Mouse (Mus musculus) neural tube, embryonic 10.5 days (tissue): ENCODE measurements at regions not wholly inside any gene's neighbourhood (a gene's known extent, or its start where the extent isn't known, plus 50 kb on each side); places are given as distances from the start of the nearest gene placed in this dataset.

ENCODE experiments used
- DNase-seq: peaks from one replicate; pipeline ENCODE4 v3.0.0-alpha.2; 2017; ENCODE audit warnings: low spot score; ENCODE audit errors: extremely low spot score

DNA sequence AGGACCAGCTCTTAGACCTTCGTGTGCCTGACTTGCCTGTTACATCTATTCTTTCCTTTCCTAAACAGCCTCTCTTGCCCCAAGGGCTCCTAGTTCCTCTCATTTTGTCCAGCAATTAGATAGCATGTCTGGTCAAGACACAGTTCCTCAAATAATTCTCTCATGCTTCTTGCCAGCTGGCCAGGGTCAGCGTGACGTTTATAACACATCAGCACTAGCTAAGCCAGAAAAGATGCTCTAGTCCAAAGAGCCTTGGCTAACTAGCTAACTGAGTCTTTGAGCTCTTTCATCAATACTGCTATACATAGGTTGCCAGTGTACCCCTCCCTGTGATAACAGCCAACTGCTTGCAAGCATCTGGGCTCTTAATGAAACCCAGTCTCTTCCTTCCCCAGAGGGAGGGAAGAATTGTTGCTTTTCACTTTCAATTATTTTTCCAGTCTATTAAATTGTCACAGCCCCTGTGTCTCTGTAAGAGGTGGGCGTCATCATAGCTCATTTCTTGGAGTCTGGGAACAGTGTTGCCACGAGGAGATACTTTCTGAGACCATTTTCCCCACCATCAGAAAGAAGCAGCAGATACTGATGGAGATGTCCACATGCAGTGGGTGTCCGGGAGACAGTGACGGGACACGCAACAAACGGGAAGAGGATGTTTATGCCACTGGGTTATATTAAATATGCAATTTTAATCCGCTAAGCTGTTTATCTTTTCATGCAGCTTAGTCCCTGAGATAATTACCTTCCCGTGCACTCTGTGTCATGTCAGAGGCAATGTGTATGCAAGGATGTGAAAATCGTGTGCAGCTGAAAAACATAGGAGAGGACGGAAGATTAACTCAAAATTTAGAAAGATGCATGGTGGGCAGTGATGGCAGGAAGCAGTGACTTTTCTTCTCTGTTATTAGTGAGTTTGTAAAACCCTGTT, 250.1 kb upstream of the Nmur2 start:
- DNase-seq: no peak

DNA sequence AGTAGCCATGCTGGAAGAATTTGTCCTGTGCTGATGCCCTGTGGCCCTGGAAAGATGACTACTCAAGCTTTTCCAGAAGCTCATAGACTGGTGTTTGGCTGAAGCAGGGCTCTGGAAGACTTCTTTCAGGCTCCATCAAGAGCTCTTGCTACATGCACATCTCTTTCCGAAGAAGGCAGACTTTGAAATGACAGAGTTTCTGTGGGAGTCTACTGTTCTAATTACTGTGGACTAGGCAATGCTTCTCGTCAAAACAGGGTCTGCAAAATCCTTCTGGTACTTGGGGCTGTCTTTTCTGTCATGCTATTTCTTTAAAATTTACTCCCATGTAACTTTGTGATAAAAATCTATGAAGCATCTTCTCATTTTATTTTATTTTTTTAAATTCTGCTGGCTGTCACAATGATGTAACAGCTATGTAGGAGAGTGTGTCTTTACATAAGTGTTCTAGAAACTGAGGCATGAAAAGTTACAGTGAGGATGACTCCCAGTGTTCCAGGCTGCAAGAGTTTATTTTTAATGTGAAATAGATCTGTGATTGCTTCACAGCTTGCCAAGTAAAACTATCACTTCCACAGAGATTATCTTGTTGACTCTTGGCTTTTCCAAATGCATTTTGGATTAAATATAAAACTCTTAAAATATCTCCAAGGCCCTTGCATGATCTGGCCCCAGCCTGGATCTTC, 244.9 kb upstream of the Nmur2 start:
- DNase-seq: no peak

DNA sequence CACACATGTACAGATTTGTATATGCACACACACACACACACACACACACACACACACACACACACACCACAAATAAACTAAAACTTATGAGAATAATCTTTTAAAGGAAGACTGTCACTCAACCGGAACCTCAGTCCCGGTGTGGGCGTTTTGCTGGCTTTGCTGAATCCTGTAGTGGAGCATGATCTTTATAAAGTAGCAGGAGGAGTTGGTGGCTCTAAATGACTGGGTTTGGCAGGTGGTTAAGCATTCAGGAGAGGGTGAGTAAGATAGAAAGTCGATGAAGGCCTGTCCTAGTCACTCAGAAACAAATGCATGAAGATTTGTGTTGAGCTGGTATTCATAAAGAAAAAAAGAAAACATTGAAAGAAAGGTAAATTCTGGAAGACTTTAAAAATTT, 240.4 kb upstream of the Nmur2 start:
- no peak for DNase-seq

DNA sequence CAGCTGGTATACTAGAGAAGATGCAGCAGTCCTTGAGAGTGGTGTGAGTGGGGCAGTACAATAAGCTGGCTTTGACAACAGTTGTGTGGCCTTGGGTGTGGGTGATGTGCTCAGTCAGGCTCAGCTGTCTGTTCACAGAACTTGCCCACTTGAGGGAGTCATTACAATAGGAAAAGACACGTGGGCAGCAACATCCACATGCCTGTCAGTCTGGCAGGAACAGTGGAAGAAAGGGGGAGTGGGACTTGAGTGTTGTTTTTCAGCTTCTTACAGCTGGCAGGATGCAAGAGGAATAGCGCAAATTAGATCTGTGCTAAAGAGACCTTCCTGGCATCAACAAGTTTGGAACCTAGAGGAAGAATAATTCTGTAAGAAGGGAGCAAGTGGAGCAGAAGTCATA, 239.4 kb upstream of the Nmur2 start:
- no peak for DNase-seq

DNA sequence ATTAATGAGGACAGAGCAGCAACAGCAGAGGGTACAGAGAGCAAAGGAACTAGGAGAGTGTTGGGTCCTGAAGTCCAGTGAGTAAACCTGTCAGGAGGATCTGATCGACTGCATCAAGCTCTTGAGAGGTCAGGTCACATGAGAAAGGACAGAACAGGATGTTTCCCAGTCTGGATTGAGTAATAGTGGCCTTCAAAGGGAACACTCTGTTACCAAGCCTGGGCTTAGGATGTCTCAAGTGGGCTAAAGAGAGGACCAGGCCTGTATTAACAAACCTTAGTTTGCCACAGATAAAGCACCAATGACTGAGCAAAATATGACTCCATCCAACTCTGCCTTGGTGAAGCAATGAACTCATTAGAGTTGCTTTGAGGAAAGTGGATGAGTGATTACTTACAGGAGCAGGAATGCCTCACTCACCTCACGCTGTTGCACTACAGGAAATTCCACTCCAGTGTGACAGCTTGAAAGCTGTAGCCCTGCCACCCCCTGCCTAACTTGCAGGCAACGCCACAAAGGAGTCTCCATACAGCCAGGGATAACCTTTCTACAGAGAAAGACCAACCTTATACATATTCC, 229.2 kb upstream of the Nmur2 start:
- no peak for DNase-seq

DNA sequence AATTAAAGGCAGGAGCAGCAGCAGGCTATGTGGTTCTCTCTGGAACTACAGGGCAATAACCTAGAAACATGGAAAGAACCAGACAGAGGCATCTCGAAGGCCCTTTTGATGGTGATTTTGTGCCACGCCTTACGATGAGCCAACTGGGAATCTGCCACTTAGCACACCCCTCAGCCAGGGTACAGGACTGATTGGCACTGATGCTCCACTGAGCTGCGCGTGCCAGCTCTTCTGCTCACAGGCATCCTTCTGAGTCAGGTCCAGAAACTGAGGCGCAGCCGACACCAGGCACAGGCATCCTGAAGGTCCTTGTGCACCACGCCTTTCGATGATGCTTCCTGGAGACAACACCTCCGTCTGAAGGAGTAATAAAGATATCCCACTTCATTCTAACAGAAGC, 221.9 kb upstream of the Nmur2 start:
- DNase-seq: no peak

DNA sequence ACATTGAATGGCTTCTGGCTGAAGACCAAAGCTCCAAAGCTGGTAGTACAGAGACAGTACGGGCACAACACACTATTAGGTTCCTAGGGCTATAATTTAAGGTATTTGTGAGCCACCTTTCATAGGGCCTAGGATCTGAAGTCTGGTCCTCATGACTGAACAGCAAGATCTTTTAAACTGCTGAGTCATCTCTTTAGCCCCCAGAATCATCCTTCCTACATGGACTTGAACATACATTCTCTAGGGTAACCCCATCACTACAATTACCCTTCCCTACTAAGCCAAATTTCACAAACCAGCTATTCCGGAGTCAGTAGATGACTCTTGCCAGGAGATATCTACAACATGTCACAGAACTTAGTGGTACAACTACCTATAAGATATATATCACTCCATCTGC, 215.5 kb upstream of the Nmur2 start:
- no peak for DNase-seq

DNA sequence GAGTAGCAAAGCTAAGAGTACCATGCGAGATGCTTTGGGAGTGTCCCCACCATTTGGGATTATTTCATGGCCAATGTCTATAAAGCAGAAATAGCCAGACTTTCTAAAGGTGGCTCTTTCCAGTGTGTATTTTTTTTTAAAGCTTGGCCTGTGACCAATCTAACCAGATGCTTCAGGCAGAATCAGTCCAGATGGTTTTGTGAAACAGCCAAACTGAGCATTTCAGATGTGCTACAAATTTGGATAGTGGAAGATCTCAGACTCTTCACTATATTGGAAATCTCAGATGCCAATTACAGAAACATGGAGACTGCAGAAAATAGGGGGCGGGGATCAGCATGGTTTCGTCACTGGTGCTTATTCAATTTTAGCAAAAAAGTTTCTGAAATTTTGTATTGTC, 213.6 kb upstream of the Nmur2 start:
- no peak for DNase-seq

DNA sequence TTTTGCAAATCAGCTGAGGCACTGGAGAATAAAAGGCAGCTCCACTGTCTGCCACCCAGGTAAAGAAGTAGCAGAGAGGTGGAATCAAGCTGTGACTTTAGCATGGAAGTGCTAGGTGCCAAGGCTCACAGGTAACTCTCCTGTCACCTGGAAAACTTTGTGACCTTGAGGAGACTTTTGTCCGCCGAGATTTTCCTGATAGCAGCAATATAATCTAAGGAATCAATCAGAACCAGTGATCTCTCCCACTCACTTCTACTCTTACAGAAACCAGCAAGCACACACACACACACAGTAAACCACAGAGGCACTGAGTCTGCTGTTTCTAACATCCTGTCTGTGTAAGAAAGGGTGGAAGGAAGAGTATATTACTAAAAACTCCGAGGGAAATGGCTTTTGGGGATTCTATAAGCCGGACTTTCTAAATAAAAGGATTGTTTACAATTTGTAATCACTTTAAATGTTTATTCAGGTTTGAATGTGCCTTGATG, 206.6 kb upstream of the Nmur2 start:
- DNase-seq: no peak

DNA sequence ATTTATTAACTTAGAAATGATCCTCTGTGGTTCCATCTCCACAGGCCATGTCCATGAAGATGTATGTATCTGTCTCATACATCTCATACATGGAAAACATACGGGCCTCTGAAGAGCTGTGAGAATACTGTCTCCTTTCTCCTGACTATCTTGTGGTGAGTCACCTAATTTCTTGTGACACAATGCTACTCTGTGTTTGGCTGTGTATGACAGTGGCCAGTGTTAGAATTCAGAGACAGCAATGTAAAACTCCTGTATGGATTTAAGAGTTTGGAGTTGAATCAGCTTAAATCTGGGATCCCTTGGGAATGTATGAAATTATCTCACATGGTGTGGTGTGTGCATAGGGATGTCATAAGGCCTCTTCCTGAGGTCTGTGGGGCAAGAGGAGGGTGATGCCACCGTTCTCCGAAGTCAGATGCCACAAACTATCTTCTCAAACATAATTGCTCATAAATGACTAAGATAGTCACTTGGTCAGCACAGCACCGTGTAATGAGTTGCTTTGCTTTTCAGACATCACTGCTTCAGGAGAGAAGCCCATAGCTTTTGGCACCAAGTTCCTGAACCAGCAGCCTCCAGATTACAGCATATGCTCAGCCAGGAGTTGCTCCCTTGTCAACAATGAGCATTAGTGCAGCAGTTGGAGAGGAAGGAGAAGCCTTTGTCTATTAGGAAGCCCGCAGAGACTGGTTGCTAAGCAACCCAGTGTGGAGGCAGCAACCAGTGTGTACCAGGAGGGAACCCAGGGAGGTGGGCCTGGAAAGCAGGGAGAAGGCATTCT, 205.9 kb upstream of the Nmur2 start:
- DNase-seq: peak; percentile 53

DNA sequence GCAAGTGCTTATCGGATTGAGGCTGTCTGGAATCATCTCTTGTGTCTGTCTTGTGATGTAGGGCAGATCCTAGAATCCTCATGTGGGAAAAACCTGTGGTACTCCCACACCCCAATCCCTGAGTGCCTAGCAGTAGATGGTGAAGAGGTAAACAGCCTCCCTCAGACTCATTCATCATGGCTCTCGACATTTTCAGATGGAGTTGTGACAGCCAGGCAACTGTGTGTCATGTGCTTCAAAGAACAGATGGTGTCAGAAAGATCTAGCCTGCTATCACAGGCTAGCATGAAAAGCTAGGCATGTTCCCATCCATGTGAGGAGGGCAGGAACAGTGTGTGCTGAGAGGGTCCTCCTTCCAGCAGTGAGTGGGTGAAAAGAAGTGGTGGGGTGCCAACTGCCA, 204.1 kb upstream of the Nmur2 start:
- DNase-seq: no peak

DNA sequence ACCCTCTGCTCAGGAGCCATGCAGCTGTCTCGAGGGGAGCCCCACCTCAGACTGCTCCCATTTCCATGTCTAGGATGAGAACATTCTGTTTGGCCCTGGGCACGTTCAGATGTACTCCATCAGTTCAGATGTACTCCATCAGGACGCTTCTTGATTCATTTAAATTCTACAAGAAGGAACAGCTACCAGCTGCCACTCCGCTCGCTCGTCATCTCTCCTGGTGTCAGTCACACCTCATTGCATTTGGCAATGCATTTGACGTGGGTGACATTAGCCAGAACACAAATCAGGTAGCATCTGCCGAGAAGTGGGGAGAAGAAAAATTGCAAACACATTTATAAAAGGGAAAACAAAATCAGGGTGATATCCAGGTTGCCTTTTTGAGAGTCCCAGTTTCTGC, 202.6 kb upstream of the Nmur2 start:
- no peak for DNase-seq

DNA sequence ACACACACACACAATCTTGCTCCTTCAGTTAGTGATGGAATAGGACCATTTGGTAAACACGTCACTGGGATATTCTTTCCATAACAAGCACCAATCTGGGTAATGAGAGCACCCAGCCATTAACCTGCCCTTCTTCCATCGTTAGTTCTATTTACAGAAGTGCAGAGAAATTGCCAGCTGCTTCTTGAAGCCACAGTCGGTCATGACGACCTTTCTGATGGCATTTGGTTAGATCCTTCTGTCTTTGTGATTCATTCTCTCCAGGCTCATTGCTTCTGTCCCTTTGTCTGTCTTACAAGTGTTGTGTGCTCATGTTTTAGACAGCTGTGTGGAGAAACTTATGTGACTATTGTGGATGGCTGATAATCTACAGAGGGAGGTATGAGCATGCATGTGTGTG, 197.9 kb upstream of the Nmur2 start:
- no peak for DNase-seq

DNA sequence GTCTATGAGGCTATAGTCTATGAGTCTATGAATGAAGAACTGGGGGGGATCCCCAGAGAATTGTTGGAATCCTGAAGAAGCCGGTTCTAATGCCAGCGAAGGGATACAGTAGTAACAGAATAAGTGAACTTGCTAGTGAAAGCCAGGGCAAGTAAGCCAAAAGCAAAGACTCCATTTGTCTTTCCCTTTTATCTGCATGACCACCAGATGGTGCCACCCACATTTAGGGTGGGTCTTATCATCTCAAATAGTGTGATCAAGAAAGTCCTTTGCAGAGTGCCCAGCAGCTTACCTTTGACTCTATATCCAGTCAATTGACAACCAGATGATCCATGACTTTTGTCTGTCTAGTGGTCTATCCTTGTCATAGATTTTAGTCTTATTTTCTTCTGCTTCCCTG, 184.2 kb upstream of the Nmur2 start:
- no peak for DNase-seq

DNA sequence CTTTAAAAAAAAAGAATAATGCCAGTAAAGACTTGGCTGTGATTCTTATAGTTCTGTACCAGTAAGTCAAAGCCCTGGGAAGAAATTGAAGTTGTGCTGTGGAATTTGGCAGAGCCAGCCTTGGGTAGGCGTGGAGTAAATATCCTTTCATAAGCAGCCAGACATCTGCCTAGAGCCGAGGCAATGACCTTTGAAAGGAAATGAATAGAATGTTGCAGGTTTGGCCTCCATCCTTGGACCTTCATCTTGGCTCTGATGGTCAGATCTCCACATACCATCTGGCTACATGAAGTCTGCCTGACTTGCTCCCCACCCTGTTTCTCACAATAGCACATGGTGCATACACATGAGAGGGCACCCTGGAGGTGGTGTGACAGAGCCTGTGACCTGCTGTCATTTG, 174.9 kb upstream of the Nmur2 start:
- no peak for DNase-seq

DNA sequence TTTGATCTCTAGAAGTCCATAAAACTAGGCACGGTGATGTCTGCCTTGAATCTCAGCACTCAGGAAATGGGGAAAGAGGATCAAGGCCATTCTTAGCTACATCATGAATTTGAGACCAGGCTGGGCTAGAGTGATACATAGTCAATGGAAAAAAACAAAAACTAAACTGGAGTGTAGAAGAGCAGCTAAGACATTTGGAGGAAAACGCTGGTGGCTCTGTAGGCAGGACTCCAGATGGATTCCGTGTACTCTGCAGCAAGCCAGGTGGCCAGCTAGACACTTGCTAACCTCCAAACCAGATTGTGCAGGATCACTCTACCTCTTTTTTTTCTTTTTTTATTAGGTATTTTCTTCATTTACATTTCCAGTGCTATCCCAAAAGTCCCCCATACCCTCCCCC, 161.0 kb upstream of the Nmur2 start:
- no peak for DNase-seq

DNA sequence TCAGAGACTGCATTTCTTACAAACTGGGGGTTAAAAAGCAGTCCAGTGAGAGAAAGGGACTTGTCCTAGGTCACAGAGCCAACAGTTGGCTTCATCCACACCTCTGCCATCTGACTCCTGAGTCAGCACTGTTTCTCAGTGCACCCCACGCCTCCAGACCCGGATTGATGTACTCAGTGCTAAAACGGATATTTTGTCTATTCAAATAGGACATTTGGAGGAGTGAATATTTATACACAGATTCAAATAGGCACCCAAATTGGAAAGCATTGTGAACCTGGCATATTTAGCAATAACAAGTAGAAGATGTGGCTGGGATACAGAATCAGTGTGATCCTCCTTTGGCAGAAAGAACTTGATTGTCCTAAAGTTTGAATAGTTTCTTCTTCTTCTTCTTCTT, 154.5 kb upstream of the Nmur2 start:
- DNase-seq: no peak

DNA sequence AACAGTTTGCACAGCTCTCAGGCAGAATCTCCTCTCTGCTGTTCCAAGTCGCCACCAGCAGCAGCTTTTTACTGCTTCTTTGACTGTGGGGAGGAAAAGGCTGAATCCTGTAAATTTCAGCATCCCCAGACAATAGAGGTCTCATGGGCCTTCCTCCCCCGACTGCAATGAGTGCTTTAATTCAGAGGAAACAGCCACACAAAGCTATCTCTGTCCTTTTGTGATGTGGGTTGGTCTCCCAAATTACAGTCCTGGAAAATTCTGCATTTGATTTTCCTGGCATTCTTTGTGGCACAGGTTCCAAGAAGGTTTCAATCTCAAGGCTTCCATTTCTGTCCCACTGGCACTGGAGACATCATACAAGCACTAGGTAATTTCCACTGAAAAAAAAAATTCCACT, 152.6 kb upstream of the Nmur2 start:
- DNase-seq: no peak

DNA sequence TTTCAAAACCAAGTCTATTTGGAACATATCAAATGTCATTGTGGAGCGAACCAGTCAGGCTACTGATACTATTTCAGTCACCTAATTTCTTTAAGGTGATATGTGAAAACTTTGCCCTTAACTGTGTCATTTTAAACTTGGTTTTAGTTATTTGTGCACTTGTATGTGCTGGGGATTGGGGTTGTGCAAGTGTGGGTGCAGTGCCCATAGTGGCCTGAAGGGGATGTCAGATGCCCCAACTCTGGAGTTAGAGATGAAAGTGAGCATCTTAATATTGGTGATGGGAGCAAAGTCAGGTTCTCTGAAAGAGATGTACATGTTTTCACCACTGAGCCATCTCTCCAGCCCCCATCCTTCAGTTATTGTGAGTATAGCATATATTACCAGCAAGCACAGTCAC, 133.1 kb upstream of the Nmur2 start:
- no peak for DNase-seq

DNA sequence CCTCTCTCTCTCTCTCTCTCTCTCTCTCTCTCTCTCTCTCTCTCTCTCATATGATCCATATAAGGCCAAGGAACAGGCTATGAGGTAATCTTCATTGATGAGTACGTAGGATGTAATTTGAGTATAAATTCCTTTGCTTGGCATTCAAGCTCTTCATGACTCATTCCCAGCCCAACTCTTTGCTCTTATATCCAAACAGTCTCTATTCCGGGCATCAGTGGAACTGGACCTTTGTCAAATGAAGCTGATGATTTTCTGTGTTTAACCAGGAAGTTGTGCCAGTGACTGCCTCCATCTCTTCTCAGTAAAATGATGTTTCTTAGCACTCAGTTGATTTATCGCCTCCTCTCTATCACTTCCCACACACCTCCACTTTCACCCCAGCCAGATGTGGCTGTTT, 132.4 kb upstream of the Nmur2 start:
- no peak for DNase-seq

DNA sequence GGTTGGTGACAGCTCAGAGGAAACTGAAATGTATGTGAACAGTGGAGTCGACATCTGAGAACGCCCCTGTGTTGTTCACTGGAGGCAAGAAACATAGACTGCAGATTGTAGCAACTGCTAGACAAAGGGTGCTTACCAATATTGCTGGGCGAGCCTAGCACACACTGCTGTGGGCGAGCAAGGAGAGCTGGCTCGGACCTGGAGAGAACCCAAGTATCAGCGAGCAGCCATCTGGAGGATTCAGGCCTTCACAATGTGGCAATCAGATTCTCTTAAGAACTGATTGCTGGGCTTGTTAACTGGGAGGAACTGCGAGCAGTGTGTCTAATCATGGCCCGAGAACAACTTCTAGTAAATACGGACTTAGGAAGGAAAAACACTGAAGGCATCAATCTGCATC, 128.8 kb upstream of the Nmur2 start:
- no peak for DNase-seq

DNA sequence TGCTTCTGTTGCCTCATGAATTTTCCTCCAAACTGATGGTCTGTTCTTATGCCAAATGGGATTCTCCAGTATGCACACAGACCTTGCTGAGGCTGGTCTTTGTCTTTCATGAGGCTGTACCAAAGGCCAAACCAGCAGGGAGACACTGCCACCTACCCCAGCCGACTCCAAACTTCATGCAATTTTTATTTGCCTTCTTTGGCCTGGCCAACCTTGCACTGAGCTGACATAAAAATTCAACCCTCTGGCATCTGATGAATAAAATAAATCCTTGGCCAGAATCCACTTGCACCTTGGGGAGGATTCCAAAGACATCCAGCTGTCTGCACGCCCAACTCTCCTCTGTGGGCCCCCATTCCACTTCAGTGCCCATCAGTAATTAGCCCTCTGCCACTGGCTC, 126.0 kb upstream of the Nmur2 start:
- no peak for DNase-seq
